Comparison of ENCODE assay signal across 20 mouse cellular contexts in genomic region chr5:125727936-125728335, GRCm38 (mm10).
"Had no signal": no experiment of that assay in that cellular context is flagged by ENCODE, and none has a peak within 500 bp of the region (broad histone marks: within the 10 kb centered on the region; RNA-seq: fewer than 3 reads in every experiment).

No protein-coding gene starts in this region.

- H3K27ac ChIP-seq: heart, embryonic 10.5 days; hindbrain, embryonic 13.5 days; hindbrain, embryonic 15.5 days; hindbrain, postnatal 0 days; kidney, embryonic 15.5 days; kidney, postnatal 0 days; limb, embryonic 12.5 days; liver, embryonic 13.5 days; liver, embryonic 15.5 days had no signal

- DNase-seq: gastrocnemius, postnatal 14 days; gastrocnemius, postnatal 36 days; heart, adult 18-20 months; heart, postnatal 10 days; heart, postnatal 36 days; kidney, adult 11 months; kidney, adult 2 months; kidney, adult 9 months; kidney, postnatal 14 days; liver; liver, embryonic 13.5 days had no signal

- H3K4me3 ChIP-seq: heart, embryonic 10.5 days; heart, embryonic 12.5 days; hindbrain, embryonic 13.5 days; hindbrain, embryonic 15.5 days; kidney, embryonic 15.5 days; limb, embryonic 12.5 days; liver, embryonic 13.5 days; liver, embryonic 15.5 days had no signal
